In the genomic region with DNA sequence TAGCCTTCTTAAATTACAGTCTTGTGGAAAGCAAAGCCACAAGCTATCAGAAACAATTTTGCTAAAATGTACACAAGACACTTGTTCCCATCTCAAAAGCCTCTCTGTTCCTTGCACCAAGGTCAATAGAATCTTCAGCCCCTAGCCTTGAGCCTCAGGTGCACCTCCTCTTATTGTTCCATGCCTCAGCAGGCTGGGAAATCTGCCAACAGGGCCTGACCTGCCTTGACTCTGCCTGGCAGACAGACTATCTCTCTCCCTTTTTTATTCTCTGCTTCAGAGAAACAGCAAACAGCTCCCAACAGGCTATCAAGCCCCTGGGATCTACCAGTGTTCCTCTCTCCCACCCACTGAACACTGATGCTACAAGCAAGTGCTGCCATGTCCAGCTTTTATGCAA, we compare ENCODE assay signal across 15 mouse cellular contexts.
A peak's percentile ranks its signal among the peaks of the same experiment; 100 is the strongest.
DNase-seq lines count a peak whose midpoint lies in the region; ATAC-seq and TF ChIP-seq lines count a peak whose summit lies in the region.
"Had no signal": no experiment of that assay in that cellular context is flagged by ENCODE, and none has a peak within 500 bp of the region (broad histone marks: within the 10 kb centered on the region; RNA-seq: fewer than 3 reads in every experiment).

No protein-coding gene starts in this region.

- no peaks in the 10 kb centered on the region for H3K4me1 ChIP-seq in cerebellum, adult 2 months (ENCODE audit: control insufficient read depth, insufficient read depth, low read length)
- H3K4me1 ChIP-seq in kidney, adult 2 months (ENCODE audit: control insufficient read depth, insufficient read depth, low read length): no peaks in the 10 kb centered on the region
- H3K4me1 ChIP-seq: neural tube, embryonic 12.5 days had no signal

- DNase-seq in cerebellum, postnatal 14 days: peak; percentile 4 to 17
- DNase-seq in cerebellum, adult 2 months: no peak
- peak; percentile 19 for DNase-seq in kidney, adult 2 months
- no peak for DNase-seq in kidney, adult 18-20 months
- peak; percentile 54 for DNase-seq in adrenal gland, postnatal 10 days
- DNase-seq in ovary, postnatal 14 days (ENCODE audit: low spot score): peak; percentile 9
- no peak for DNase-seq in right cerebral cortex, adult 18-20 months
- DNase-seq: cerebellum, adult 9-11 months; forebrain, postnatal 0 days; lung, embryonic 14.5 days; retina, postnatal 1 day had no signal

- H3K4me3 ChIP-seq in cerebellum, adult 2 months (replicated peaks; ENCODE audit: insufficient read depth, low read depth, low read length): no peak overlapping the region
- no peak overlapping the region for H3K4me3 ChIP-seq in kidney, adult 2 months (ENCODE audit: insufficient read depth, low read depth, low read length)
- H3K4me3 ChIP-seq: neural tube, embryonic 12.5 days had no signal

- H3K27ac ChIP-seq in cerebellum, adult 2 months (ENCODE audit: insufficient read depth, low read length): no peak overlapping the region
- H3K27ac ChIP-seq in kidney, adult 2 months (ENCODE audit: insufficient read depth, low read depth, low read length): no peak overlapping the region
- H3K27ac ChIP-seq: hindbrain, postnatal 0 days; kidney, postnatal 0 days; neural tube, embryonic 12.5 days had no signal

- no peak for TF ChIP-seq POLR2A in cerebellum, adult 2 months (IDR thresholded peaks at IDR 0.05; ENCODE audit: borderline replicate concordance, insufficient read depth, low read length)
- TF ChIP-seq POLR2A in kidney, adult 2 months (IDR thresholded peaks at IDR 0.05; ENCODE audit: low read depth, low read length): no peak

- H3K27me3 ChIP-seq in cerebellum, adult 2 months (ENCODE audit: control insufficient read depth, insufficient read depth, low read length): no peaks in the 10 kb centered on the region
- no peaks in the 10 kb centered on the region for H3K27me3 ChIP-seq in kidney, adult 2 months (replicated peaks; ENCODE audit: control insufficient read depth, insufficient read depth, low read length)
- H3K27me3 ChIP-seq: neural tube, embryonic 12.5 days had no signal

- H3K36me3 ChIP-seq in kidney, adult 2 months (ENCODE audit: control insufficient read depth, insufficient read depth, low read length): no peaks in the 10 kb centered on the region
- H3K36me3 ChIP-seq: neural tube, embryonic 12.5 days had no signal

- ATAC-seq in granulocyte monocyte progenitor cell, adult 5-6 weeks (replicated peaks; ENCODE audit: poor library complexity, severe bottlenecking): no peak
- ATAC-seq: forebrain, postnatal 0 days; hindbrain, postnatal 0 days had no signal

- TF ChIP-seq CTCF in cerebellum, adult 2 months (IDR thresholded peaks at IDR 0.05; ENCODE audit: borderline replicate concordance, insufficient read depth, low read depth, low read length): no peak
- TF ChIP-seq CTCF in kidney, adult 2 months (conservative IDR thresholded peaks at IDR 0.05; ENCODE audit: insufficient read depth, insufficient read length, low read depth, low read length): no peak

Comparison
In these comparisons a context has a peak if more than half of its experiments do, and no peak if none do; other contexts are left out.
1. DNase-seq: peak in cerebellum, postnatal 14 days (2 of 2), kidney, adult 2 months (single experiment), adrenal gland, postnatal 10 days (single experiment) and ovary, postnatal 14 days (single experiment); none in cerebellum, adult 2 months (0 of 2), kidney, adult 18-20 months (single experiment) and right cerebral cortex, adult 18-20 months (single experiment).